Mouse (Mus musculus) small intestine, adult 2 months (tissue): ENCODE data around the gene Ppp4r3a. TPM values are rescaled to one million over a fixed set of nuclear protein-coding genes. Genes with fewer than 3 reads are reported as not detected.

Source experiments
- H3K27ac ChIP-seq: fragments of 200-500 bp; 2 replicates; pipeline ENCODE4 v1.5.1; 2012; ENCODE audit warnings: low read depth, low read length, control low read depth, inconsistent platforms; ENCODE audit not compliant: insufficient read depth
- H3K27me3 ChIP-seq: fragments of 200-500 bp; 2 replicates; pipeline ENCODE4 v1.6.1; 2012; ENCODE audit warnings: mild to moderate bottlenecking, moderate library complexity, low read length, inconsistent platforms; ENCODE audit not compliant: control insufficient read depth, insufficient read depth
- H3K36me3 ChIP-seq: fragments of 200-500 bp; 2 replicates; pipeline ENCODE4 v1.6.1; 2012; ENCODE audit warnings: mild to moderate bottlenecking, low read length, control low read depth, inconsistent platforms; ENCODE audit not compliant: control insufficient read depth, insufficient read depth
- H3K4me1 ChIP-seq: fragments of 200-500 bp; 2 replicates; pipeline ENCODE4 v1.6.1; 2012; ENCODE audit warnings: low read length, inconsistent platforms, mixed read lengths; ENCODE audit not compliant: control insufficient read depth, insufficient read depth, insufficient read length
- H3K4me3 ChIP-seq: fragments of 200-500 bp; 2 replicates; pipeline ENCODE4 v1.5.1; 2012; ENCODE audit warnings: low read depth, mild to moderate bottlenecking, control low read depth, inconsistent platforms, low read length, moderate library complexity
- CTCF ChIP-seq: fragments of 200-500 bp; IDR thresholded peaks from 2 replicates; pipeline ENCODE4 v1.5.1; 2012; ENCODE audit warnings: low read depth, mild to moderate bottlenecking, control low read depth, inconsistent platforms, low read length, moderate library complexity, mixed read lengths; ENCODE audit not compliant: insufficient replicate concordance, insufficient read length; ENCODE audit errors: extremely low read depth
- POLR2A ChIP-seq: fragments of 200-500 bp; IDR thresholded peaks from 2 replicates; pipeline ENCODE4 v1.6.1; 2012; ENCODE audit warnings: low read depth, mild to moderate bottlenecking, control low read depth, inconsistent platforms, low read length, moderate library complexity
- WGBS: fragments of 180-500 bp; shearing (Covaris S2); methylation state at CpG from one replicate; pipeline ENCODE4 v1.1.7; 2018; 5-methylcytosine and 5-hydroxymethylcytosine counted together
- polyA plus RNA-seq: library from polyadenylated mRNA; depleted of rRNA; stranded (reverse); fragments of >200 nt; gene quantifications from 2 replicates; pipeline ENCODE4 v1.2.3, GENCODE M21; 2012; rRNA removed

Gene Ppp4r3a
- polyA plus RNA-seq, 1 experiment: 9.2 TPM

- TF ChIP-seq CTCF (no peak), POLR2A (no peak)
- H3K27ac ChIP-seq: no peak overlapping the region
- H3K4me3 ChIP-seq: no peak overlapping the region
- 53% methylated on average over 3 of the region's 3 CpGs for WGBS
- H3K36me3 ChIP-seq: no peaks in the 10 kb centered on the region
- peaks cover 31% of the 10 kb centered on the region for H3K4me1 ChIP-seq
- H3K27me3 ChIP-seq: no peaks in the 10 kb centered on the region
Observed at GRCm38 (mm10) chr12:100993146-100993545, 90.4 kb downstream of the Ppp4r3a start.

GRCm38 (mm10) chr12:100992505-100992904, 91.0 kb downstream of the Ppp4r3a start:
- Histone ChIP-seq H3K36me3 (no peaks in the 10 kb centered on the region), H3K27ac (no peak overlapping the region), H3K4me1 (peaks cover 24% of the 10 kb centered on the region), H3K4me3 (no peak overlapping the region), H3K27me3 (no peaks in the 10 kb centered on the region)
- 72% methylated on average over 7 of the region's 7 CpGs for WGBS
- no peak for TF ChIP-seq POLR2A
- TF ChIP-seq CTCF: no peak

- no peaks in the 10 kb centered on the region for H3K27me3 ChIP-seq
- WGBS: 63% methylated on average over 3 of the region's 3 CpGs
- TF ChIP-seq POLR2A (no peak), CTCF (no peak)
- H3K4me1 ChIP-seq: peaks cover 19% of the 10 kb centered on the region
- no peak overlapping the region for H3K4me3 ChIP-seq
- no peaks in the 10 kb centered on the region for H3K36me3 ChIP-seq
- no peak overlapping the region for H3K27ac ChIP-seq
Observed at GRCm38 (mm10) chr12:100991119-100991518, 92.4 kb downstream of the Ppp4r3a start.

- peaks cover 12% of the 10 kb centered on the region for H3K4me1 ChIP-seq
- H3K27me3 ChIP-seq: no peaks in the 10 kb centered on the region
- no peak overlapping the region for H3K27ac ChIP-seq
- TF ChIP-seq POLR2A (no peak), CTCF (no peak)
- 85% methylated on average over 12 of the region's 12 CpGs for WGBS
- no peaks in the 10 kb centered on the region for H3K36me3 ChIP-seq
- no peak overlapping the region for H3K4me3 ChIP-seq
Observed at GRCm38 (mm10) chr12:100990291-100990690, 93.2 kb downstream of the Ppp4r3a start.

GRCm38 (mm10) chr12:100989780-100990288, 93.7 kb downstream of the Ppp4r3a start:
- Histone ChIP-seq H3K27me3 (no peaks in the 10 kb centered on the region), H3K4me1 (peaks cover 12% of the 10 kb centered on the region), H3K27ac (no peak overlapping the region), H3K36me3 (no peaks in the 10 kb centered on the region), H3K4me3 (no peak overlapping the region)
- no peak for TF ChIP-seq CTCF
- no peak for TF ChIP-seq POLR2A
- 83% methylated on average over 4 of the region's 4 CpGs for WGBS

Other genes starting within 250 kb of the Ppp4r3a start
- gene Gpr68, start 175.5 kb downstream of the Ppp4r3a start, polyA plus RNA-seq: 3.0 and 6.0 TPM in 2 replicates
- gene Ccdc88c, start 54.6 kb downstream of the Ppp4r3a start, polyA plus RNA-seq: 10.2 and 11.7 TPM in 2 replicates